Mouse (Mus musculus) brain, embryonic 14.5 days (tissue): ENCODE results near the gene Clba1.

Experiments
- CTCF ChIP-seq: fragments of 200-500 bp; IDR thresholded peaks from 2 replicates; pipeline ENCODE4 v1.5.1; 2012; ENCODE audit warnings: inconsistent platforms, mild to moderate bottlenecking, moderate library complexity, borderline replicate concordance; ENCODE audit not compliant: insufficient read depth, insufficient read length; ENCODE audit errors: extremely low read depth
- POLR2A ChIP-seq: fragments of 200-500 bp; IDR thresholded peaks from 2 replicates; pipeline ENCODE4 v1.6.1; 2012; ENCODE audit warnings: mild to moderate bottlenecking, inconsistent platforms, borderline replicate concordance; ENCODE audit not compliant: poor library complexity, insufficient read depth, insufficient read length, severe bottlenecking; ENCODE audit errors: extremely low read depth

- TF ChIP-seq CTCF: no peak
- no peak for TF ChIP-seq POLR2A
Measured at GRCm38 (mm10) chr12:112814682-112815470, 6.1 kb downstream of the Clba1 start.
